Mouse (Mus musculus) myocyte (in vitro differentiated cells): ENCODE results near the gene Asb10.

ENCODE experiments used
- POLR2A ChIP-seq: IDR thresholded peaks from one replicate; pipeline ENCODE4 v1.6.1; 2011; ENCODE audit warnings: low read depth, mild to moderate bottlenecking, control low read depth, moderate library complexity; ENCODE audit not compliant: insufficient read length
- REST ChIP-seq: IDR thresholded peaks from one replicate; pipeline ENCODE4 v1.6.1; 2011; ENCODE audit warnings: mild to moderate bottlenecking, control low read depth, moderate library complexity; ENCODE audit not compliant: insufficient read depth, insufficient read length
- SRF ChIP-seq: IDR thresholded peaks from one replicate; pipeline ENCODE4 v1.6.1; 2011; ENCODE audit warnings: low read depth; ENCODE audit not compliant: control insufficient read depth, insufficient read length
- USF1 ChIP-seq: IDR thresholded peaks from one replicate; pipeline ENCODE4 v1.6.1; 2011; ENCODE audit warnings: low read depth, mild to moderate bottlenecking, control low read depth, moderate library complexity

DNA sequence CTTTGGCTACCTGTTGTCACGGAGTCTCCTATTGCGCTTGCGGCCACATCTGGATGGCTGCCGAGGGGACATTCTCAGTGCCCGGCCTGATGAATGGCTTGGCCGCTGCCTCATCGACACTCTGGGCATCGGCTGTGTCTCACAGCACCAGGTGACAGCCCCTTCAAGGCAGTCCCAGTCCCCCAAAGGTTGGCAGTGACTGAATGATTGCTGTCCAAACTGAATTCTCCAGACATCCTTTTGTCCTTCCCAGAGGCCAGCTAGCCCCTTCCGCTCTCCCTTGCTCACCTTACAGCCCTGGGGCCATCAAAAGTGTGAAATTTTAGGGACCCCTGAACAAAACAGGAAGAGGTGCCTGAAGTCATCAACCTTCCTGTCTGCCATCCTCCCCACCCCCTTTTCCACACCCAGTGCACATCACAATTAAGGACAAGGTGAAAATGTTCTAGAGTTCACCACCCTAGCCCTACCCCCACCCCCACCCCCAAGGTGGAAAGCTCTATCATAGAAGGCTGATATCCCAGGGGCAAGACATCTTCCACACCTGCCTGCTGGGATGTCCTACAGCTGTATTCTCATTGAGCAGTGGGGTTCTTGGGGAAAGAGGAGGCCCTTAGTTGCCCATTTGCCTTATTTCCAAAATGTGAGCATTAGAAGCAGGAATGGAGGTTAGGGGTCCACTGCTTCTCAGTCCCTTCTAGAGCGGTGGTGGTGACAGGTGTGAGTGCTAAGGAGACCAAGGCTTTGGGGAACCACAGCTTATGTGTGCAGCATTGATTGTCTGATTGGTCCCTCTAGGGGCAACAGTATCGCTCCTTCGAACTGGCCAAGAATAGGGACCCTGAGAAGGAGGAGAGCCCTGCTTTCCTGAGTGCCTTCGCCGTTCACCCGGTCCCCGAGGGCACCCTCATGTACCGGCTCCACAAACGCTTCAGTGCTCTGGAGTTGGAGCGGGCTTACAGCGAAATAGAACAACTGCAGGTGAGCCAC, 49.0 kb upstream of the Asb10 start:
- TF ChIP-seq POLR2A = no peak
- no peak for TF ChIP-seq REST
- no peak for TF ChIP-seq USF1
- no peak for TF ChIP-seq SRF
